In genomic region chr1:150866615-150867014, GRCm38 (mm10) we compare ENCODE assay signal across 21 mouse cellular contexts.
"Had no signal": no experiment of that assay in that cellular context is flagged by ENCODE, and none has a peak within 500 bp of the region (broad histone marks: within the 10 kb centered on the region; RNA-seq: fewer than 3 reads in every experiment).

No protein-coding gene starts in this region.

- H3K27me3 ChIP-seq: limb, embryonic 13.5 days; liver, embryonic 12.5 days; liver, embryonic 15.5 days; megakaryocyte, embryonic 14.5 days; midbrain, embryonic 13.5 days; neural tube, embryonic 13.5 days; stomach, embryonic 15.5 days had no signal

- DNase-seq: kidney, postnatal 25 days; layer of hippocampus, adult 9-11 months; liver; lung, adult 18-20 months; retina, postnatal 1 day; right cerebral cortex, postnatal 25 days; spleen, adult 18-20 months; thymus, postnatal 25 days had no signal

- H3K9me3 ChIP-seq: limb, embryonic 10.5 days; limb, embryonic 13.5 days; liver, embryonic 12.5 days; liver, embryonic 15.5 days; megakaryocyte, embryonic 14.5 days; midbrain, embryonic 10.5 days; midbrain, embryonic 13.5 days; neural tube, embryonic 13.5 days; stomach, embryonic 15.5 days had no signal

- H3K36me3 ChIP-seq: limb, embryonic 10.5 days; limb, embryonic 13.5 days; liver, embryonic 12.5 days; liver, embryonic 15.5 days; midbrain, embryonic 10.5 days; midbrain, embryonic 13.5 days; neural tube, embryonic 13.5 days; stomach, embryonic 15.5 days had no signal

- H3K4me2 ChIP-seq: limb, embryonic 13.5 days; liver, embryonic 12.5 days; liver, embryonic 15.5 days; midbrain, embryonic 13.5 days; neural tube, embryonic 13.5 days; stomach, embryonic 15.5 days had no signal

- H3K4me1 ChIP-seq: liver, embryonic 15.5 days; megakaryocyte, embryonic 14.5 days; midbrain, embryonic 10.5 days; midbrain, embryonic 13.5 days; neural tube, embryonic 13.5 days; stomach, embryonic 15.5 days had no signal

- H3K4me3 ChIP-seq: layer of hippocampus, adult 2 months; limb, embryonic 10.5 days; limb, embryonic 13.5 days; liver, embryonic 12.5 days; liver, embryonic 15.5 days; megakaryocyte, embryonic 14.5 days; midbrain, embryonic 10.5 days; midbrain, embryonic 13.5 days; myocyte; neural tube, embryonic 13.5 days; stomach, embryonic 15.5 days had no signal

- H3K27ac ChIP-seq: kidney, postnatal 0 days; layer of hippocampus, adult 2 months; limb, embryonic 10.5 days; limb, embryonic 13.5 days; liver, embryonic 12.5 days; liver, embryonic 15.5 days; midbrain, embryonic 10.5 days; midbrain, embryonic 13.5 days; neural tube, embryonic 13.5 days; stomach, embryonic 15.5 days had no signal

- H3K9ac ChIP-seq: limb, embryonic 13.5 days; liver, embryonic 12.5 days; liver, embryonic 15.5 days; midbrain, embryonic 13.5 days; neural tube, embryonic 13.5 days; stomach, embryonic 15.5 days had no signal

- ATAC-seq: liver, embryonic 12.5 days; midbrain, embryonic 13.5 days; midbrain, embryonic 16.5 days had no signal
